Mouse (Mus musculus) ES-Bruce4 (cell line): ENCODE measurements around the gene Dennd5a. TPM values are rescaled to one million over a fixed set of nuclear protein-coding genes. Genes with fewer than 3 reads are reported as not detected.
A peak's percentile ranks its signal among the peaks of the same experiment; 100 is the strongest.

ENCODE experiments used
- H3K27ac ChIP-seq: 2 replicates; pipeline ENCODE4 v1.5.1; 2012; ENCODE audit warnings: low read length, inconsistent platforms; ENCODE audit not compliant: insufficient read depth
- H3K27me3 ChIP-seq: 2 replicates; pipeline ENCODE4 v1.6.1; 2012; ENCODE audit warnings: mild to moderate bottlenecking, low read length, inconsistent platforms; ENCODE audit not compliant: control insufficient read depth, poor library complexity, insufficient read depth, severe bottlenecking
- H3K36me3 ChIP-seq: 2 replicates; pipeline ENCODE4 v1.6.1; 2012; ENCODE audit warnings: inconsistent platforms, mild to moderate bottlenecking, low read length, moderate library complexity; ENCODE audit not compliant: control insufficient read depth, poor library complexity, insufficient read depth, severe bottlenecking
- H3K4me1 ChIP-seq: one replicate; pipeline ENCODE4 v1.8.1; 2011; ENCODE audit warnings: low read length; ENCODE audit not compliant: control insufficient read depth, insufficient read depth
- H3K4me3 ChIP-seq: 2 replicates; pipeline ENCODE4 v1.5.1; 2011; ENCODE audit warnings: low read depth, mild to moderate bottlenecking, low read length
- H3K9ac ChIP-seq: 2 replicates; pipeline ENCODE4 v1.6.1; 2012; ENCODE audit warnings: low read depth, mild to moderate bottlenecking, inconsistent platforms; ENCODE audit not compliant: poor library complexity, severe bottlenecking
- H3K9me3 ChIP-seq: replicated peaks from 2 replicates; pipeline ENCODE4 v1.6.1; 2012; ENCODE audit warnings: mild to moderate bottlenecking, low read length, inconsistent platforms; ENCODE audit not compliant: control insufficient read depth, poor library complexity, insufficient read depth, severe bottlenecking
- CTCF ChIP-seq: IDR thresholded peaks from one replicate; pipeline ENCODE4 v1.8.1; 2011; ENCODE audit warnings: low read depth, low read length
- EP300 ChIP-seq: IDR thresholded peaks from 2 replicates; pipeline ENCODE4 v1.6.1; 2011; ENCODE audit warnings: low read depth, low read length; ENCODE audit not compliant: insufficient read depth
- POLR2A ChIP-seq: IDR thresholded peaks from one replicate; pipeline ENCODE4 v1.8.1; 2011; ENCODE audit warnings: low read length; ENCODE audit not compliant: insufficient read depth
- polyA plus RNA-seq: library from polyadenylated mRNA; stranded (reverse); fragments of >200 nt; gene quantifications from 2 replicates; pipeline ENCODE4 v1.2.4, GENCODE M21; 2011; ENCODE audit warnings: low read depth; ENCODE audit not compliant: missing spikeins, insufficient read depth, insufficient read length

Gene Dennd5a
- polyA plus RNA-seq, 1 experiment = 56.2 TPM

- H3K27me3 ChIP-seq = no peaks in the 10 kb centered on the region; the same call in 1 of the 2 replicates
- no peak overlapping the region for H3K27ac ChIP-seq
- TF ChIP-seq EP300 (no peak), CTCF (no peak), POLR2A (no peak)
- H3K4me3 ChIP-seq = peak overlapping the region; percentile 87
- no peaks in the 10 kb centered on the region for H3K9me3 ChIP-seq
- H3K36me3 ChIP-seq = no peaks in the 10 kb centered on the region
- no peaks in the 10 kb centered on the region for H3K4me1 ChIP-seq
- peak overlapping the region; percentile 98 for H3K9ac ChIP-seq
Observed at GRCm38 (mm10) chr7:109958843-109959715, 1.2 kb downstream of the Dennd5a start.

- H3K36me3 ChIP-seq = no peaks in the 10 kb centered on the region
- H3K4me1 ChIP-seq = no peaks in the 10 kb centered on the region
- no peak overlapping the region for H3K9ac ChIP-seq
- TF ChIP-seq EP300 (no peak), POLR2A (no peak), CTCF (no peak)
- no peak overlapping the region for H3K4me3 ChIP-seq
- H3K27ac ChIP-seq = no peak overlapping the region
- no peaks in the 10 kb centered on the region; the same call in 1 of the 2 replicates for H3K27me3 ChIP-seq
- no peaks in the 10 kb centered on the region for H3K9me3 ChIP-seq
Observed at GRCm38 (mm10) chr7:109957996-109958789, 2.1 kb downstream of the Dennd5a start.

- H3K4me3 ChIP-seq = no peak overlapping the region
- no peaks in the 10 kb centered on the region for H3K36me3 ChIP-seq
- H3K27me3 ChIP-seq = no peaks in the 10 kb centered on the region
- TF ChIP-seq CTCF (no peak), EP300 (no peak), POLR2A (no peak)
- no peak overlapping the region for H3K27ac ChIP-seq
- no peaks in the 10 kb centered on the region for H3K9me3 ChIP-seq
- no peaks in the 10 kb centered on the region for H3K4me1 ChIP-seq
- H3K9ac ChIP-seq = no peak overlapping the region
Observed at GRCm38 (mm10) chr7:109954622-109955401, 5.5 kb downstream of the Dennd5a start.

GRCm38 (mm10) chr7:109951297-109951696, 9.0 kb downstream of the Dennd5a start:
- H3K9me3 ChIP-seq = no peaks in the 10 kb centered on the region
- no peak overlapping the region for H3K27ac ChIP-seq
- H3K4me1 ChIP-seq = no peaks in the 10 kb centered on the region
- H3K9ac ChIP-seq = no peak overlapping the region
- no peaks in the 10 kb centered on the region for H3K27me3 ChIP-seq
- no peak for TF ChIP-seq CTCF
- no peak for TF ChIP-seq POLR2A
- TF ChIP-seq EP300 = no peak
- no peaks in the 10 kb centered on the region for H3K36me3 ChIP-seq
- no peak overlapping the region for H3K4me3 ChIP-seq

GRCm38 (mm10) chr7:109944421-109945034, 15.7 kb downstream of the Dennd5a start:
- peak overlapping the region; percentile 61 for H3K9ac ChIP-seq
- H3K27me3 ChIP-seq = no peaks in the 10 kb centered on the region
- peaks cover 2% of the 10 kb centered on the region for H3K4me1 ChIP-seq
- no peaks in the 10 kb centered on the region for H3K36me3 ChIP-seq
- no peak for TF ChIP-seq CTCF
- no peak for TF ChIP-seq POLR2A
- TF ChIP-seq EP300 = no peak
- no peaks in the 10 kb centered on the region for H3K9me3 ChIP-seq
- H3K4me3 ChIP-seq = peak overlapping the region; percentile 20; the same call in 1 of the 2 replicates
- H3K27ac ChIP-seq = peak overlapping the region; percentile 99
